Mouse (Mus musculus) embryonic facial prominence, embryonic 12.5 days (tissue): Measurements from ENCODE around the gene Zfp869. TPM values are rescaled to one million over a fixed set of nuclear protein-coding genes. Genes with fewer than 3 reads are reported as not detected.
"Not testable (repeated sequence)": the region's sequence is repeated elsewhere in the genome, so short reads cannot be mapped to it uniquely, and the experiment has no call there.

Source experiments
- ATAC-seq: fragments of 200-750 bp; cut with Nextera tagmentation; 2 replicates; pipeline ENCODE4 v1.8.0; 2017; ENCODE audit not compliant: insufficient number of reproducible peaks, insufficient read depth, low FRiP score, low TSS enrichment
- H3K27ac ChIP-seq: fragments of 300-500 bp; sonication (generic); 2 replicates; pipeline ENCODE4 v1.5.1; 2016; ENCODE audit warnings: mild to moderate bottlenecking
- H3K27me3 ChIP-seq: fragments of 300-500 bp; sonication (generic); 2 replicates; pipeline ENCODE4 v1.6.1; 2016; ENCODE audit warnings: mild to moderate bottlenecking, moderate library complexity
- H3K36me3 ChIP-seq: fragments of 300-500 bp; sonication (generic); 2 replicates; pipeline ENCODE4 v1.6.1; 2016; ENCODE audit warnings: mild to moderate bottlenecking
- H3K4me1 ChIP-seq: fragments of 300-500 bp; sonication (generic); 2 replicates; pipeline ENCODE4 v1.6.1; 2016
- H3K4me2 ChIP-seq: fragments of 300-500 bp; sonication (generic); replicated peaks from 2 replicates; pipeline ENCODE4 v1.6.1; 2016; ENCODE audit warnings: mild to moderate bottlenecking, moderate library complexity
- H3K4me3 ChIP-seq: fragments of 300-500 bp; sonication (generic); 2 replicates; pipeline ENCODE4 v1.5.1; 2016; ENCODE audit warnings: mild to moderate bottlenecking
- H3K9ac ChIP-seq: fragments of 300-500 bp; sonication (generic); 2 replicates; pipeline ENCODE4 v1.6.1; 2016; ENCODE audit warnings: mild to moderate bottlenecking, moderate library complexity
- H3K9me3 ChIP-seq: fragments of 300-500 bp; sonication (generic); 2 replicates; pipeline ENCODE4 v1.6.1; 2016; ENCODE audit warnings: mild to moderate bottlenecking, moderate library complexity
- WGBS: fragments of 180-500 bp; shearing (Covaris S2); methylation state at CpG from one replicate; pipeline ENCODE4 v1.1.7; 2016; 5-methylcytosine and 5-hydroxymethylcytosine counted together
- polyA plus RNA-seq: library from polyadenylated mRNA; unstranded; fragments of >200 nt; fragmentation: Nextera tagmentation; extraction: Ambion mirVana; gene quantifications from 2 replicates; pipeline ENCODE4 v1.2.1, GENCODE M21; 2016

Gene Zfp869
- polyA plus RNA-seq, 1 experiment from 2014 or later: 31.8 TPM

- H3K27ac ChIP-seq: no peak overlapping the region
- H3K36me3 ChIP-seq: peaks cover 41% of the 10 kb centered on the region
- H3K4me1 ChIP-seq: no peaks in the 10 kb centered on the region
- H3K9me3 ChIP-seq: no peaks in the 10 kb centered on the region
- H3K4me3 ChIP-seq: no peak overlapping the region
- H3K27me3 ChIP-seq: no peaks in the 10 kb centered on the region
- 76% methylated on average over 6 of the region's 6 CpGs for WGBS
- no peak for ATAC-seq
- no peak overlapping the region for H3K4me2 ChIP-seq
- H3K9ac ChIP-seq: no peak overlapping the region
Measured at GRCm38 (mm10) chr8:69701810-69702209, 8.7 kb downstream of the Zfp869 start.

- not testable (repeated sequence) for H3K27me3 ChIP-seq, H3K4me1 ChIP-seq, H3K9me3 ChIP-seq, H3K27ac ChIP-seq, H3K4me3 ChIP-seq, H3K4me2 ChIP-seq, H3K9ac ChIP-seq, ATAC-seq
- WGBS: 81% methylated on average over 2 of the region's 2 CpGs
- H3K36me3 ChIP-seq: peaks cover 22% of the 10 kb centered on the region
Measured at GRCm38 (mm10) chr8:69665051-69665450, 45.5 kb downstream of the Zfp869 start.

GRCm38 (mm10) chr8:69661294-69661693 is 49.2 kb downstream of the Zfp869 start:
- ATAC-seq: no peak
- H3K27me3 ChIP-seq: no peaks in the 10 kb centered on the region

More at GRCm38 (mm10) chr8:69661294-69661693, 49.2 kb downstream of the Zfp869 start:
- no peak overlapping the region for H3K4me2 ChIP-seq
- H3K27ac ChIP-seq: no peak overlapping the region
- peaks cover 22% of the 10 kb centered on the region for H3K36me3 ChIP-seq
- H3K4me1 ChIP-seq: no peaks in the 10 kb centered on the region
- H3K4me3 ChIP-seq: no peak overlapping the region
- H3K9me3 ChIP-seq: peaks cover 10% of the 10 kb centered on the region; the same call in 1 of the 2 replicates
- no peak overlapping the region for H3K9ac ChIP-seq

Other genes with a start within 250 kb of the Zfp869 start
- gene Gm7697, start 187.7 kb downstream of the Zfp869 start, polyA plus RNA-seq: not detected in 2 replicates
- 29.5 and 34.5 TPM in 2 replicates for gene Zfp868, start 85.2 kb downstream of the Zfp869 start, polyA plus RNA-seq
- gene Zfp964, start 56.2 kb downstream of the Zfp869 start, polyA plus RNA-seq: 2.5 and 2.9 TPM in 2 replicates
- gene Zfp963, start 39.2 kb upstream of the Zfp869 start, polyA plus RNA-seq: 5.8 and 6.8 TPM in 2 replicates
- not detected in 2 replicates for gene Gm20422, start 64.2 kb upstream of the Zfp869 start, polyA plus RNA-seq
- gene Atp13a1, start 80.4 kb upstream of the Zfp869 start, polyA plus RNA-seq: 52.6 and 55.3 TPM in 2 replicates
- gene Zfp866, start 80.5 kb upstream of the Zfp869 start, polyA plus RNA-seq: 38.9 and 42.6 TPM in 2 replicates
- 9.5 and 10.4 TPM in 2 replicates for gene Gmip, start 98.0 kb upstream of the Zfp869 start, polyA plus RNA-seq
- gene Lpar2, start 111.7 kb upstream of the Zfp869 start, polyA plus RNA-seq: 0.88 and 0.92 TPM in 2 replicates
- gene Pbx4, start 121.8 kb upstream of the Zfp869 start, polyA plus RNA-seq: 13.4 and 16.0 TPM in 2 replicates
- 1.2 TPM in 2 replicates for gene Cilp2, start 177.0 kb upstream of the Zfp869 start, polyA plus RNA-seq
- 4.1 and 5.1 TPM in 2 replicates for gene Tssk6, start 191.5 kb upstream of the Zfp869 start, polyA plus RNA-seq
- 168 and 171 TPM in 2 replicates for gene Ndufa13, start 191.8 kb upstream of the Zfp869 start, polyA plus RNA-seq
- gene Yjefn3, start 192.0 kb upstream of the Zfp869 start, polyA plus RNA-seq: 4.8 and 4.9 TPM in 2 replicates